Mouse (Mus musculus): ENCODE data around the gene Rbm14. TPM values are rescaled to one million over a fixed set of nuclear protein-coding genes. Genes with fewer than 3 reads are reported as not detected.

Rbm14 gene
- total RNA-seq (2017) = 16.6 and 19.0 TPM in 2 replicates

GRCm38 (mm10) chr19:4811063-4811908 lies at the start of gene Rbm14, which contains the start of gene Gm21992:
TSS of gene Rbm14 (minus strand) at chr19:4811634.
TSS of gene Gm21992 (minus strand) at chr19:4811612.
- peak; percentile 99 for ATAC-seq (ENCODE audit: extremely low read depth, insufficient number of reproducible peaks, low FRiP score, poor library complexity, severe bottlenecking)

GRCm38 (mm10) chr19:4859081-4859480 lies 47.6 kb upstream of the Rbm14 start:
- ATAC-seq (ENCODE audit: extremely low read depth, insufficient number of reproducible peaks, low FRiP score, poor library complexity, severe bottlenecking) = no peak

- ATAC-seq (ENCODE audit: extremely low read depth, insufficient number of reproducible peaks, low FRiP score, poor library complexity, severe bottlenecking) = no peak
Measured at GRCm38 (mm10) chr19:4855951-4856350, 44.5 kb upstream of the Rbm14 start.

GRCm38 (mm10) chr19:4855470-4855820 lies 44.0 kb upstream of the Rbm14 start:
- ATAC-seq (ENCODE audit: extremely low read depth, insufficient number of reproducible peaks, low FRiP score, poor library complexity, severe bottlenecking) = no peak

GRCm38 (mm10) chr19:4854552-4855469 lies 43.4 kb upstream of the Rbm14 start, which contains the start of gene Ctsf:
TSS of gene Ctsf (plus strand) at chr19:4855130.
- ATAC-seq (ENCODE audit: extremely low read depth, insufficient number of reproducible peaks, low FRiP score, poor library complexity, severe bottlenecking) = no peak

- no peak for ATAC-seq (ENCODE audit: extremely low read depth, insufficient number of reproducible peaks, low FRiP score, poor library complexity, severe bottlenecking)
Measured at GRCm38 (mm10) chr19:4850281-4850680, 38.8 kb upstream of the Rbm14 start.

GRCm38 (mm10) chr19:4849800-4850199 lies 38.4 kb upstream of the Rbm14 start:
- ATAC-seq (ENCODE audit: extremely low read depth, insufficient number of reproducible peaks, low FRiP score, poor library complexity, severe bottlenecking) = no peak

- ATAC-seq (ENCODE audit: extremely low read depth, insufficient number of reproducible peaks, low FRiP score, poor library complexity, severe bottlenecking) = no peak
Measured at GRCm38 (mm10) chr19:4847490-4847889, 36.1 kb upstream of the Rbm14 start.

GRCm38 (mm10) chr19:4845846-4846245 lies 34.4 kb upstream of the Rbm14 start:
- ATAC-seq (ENCODE audit: extremely low read depth, insufficient number of reproducible peaks, low FRiP score, poor library complexity, severe bottlenecking) = no peak

- ATAC-seq (ENCODE audit: extremely low read depth, insufficient number of reproducible peaks, low FRiP score, poor library complexity, severe bottlenecking) = no peak
Measured at GRCm38 (mm10) chr19:4842611-4843010, 31.2 kb upstream of the Rbm14 start.

GRCm38 (mm10) chr19:4840848-4841247 lies 29.4 kb upstream of the Rbm14 start:
- no peak for ATAC-seq (ENCODE audit: extremely low read depth, insufficient number of reproducible peaks, low FRiP score, poor library complexity, severe bottlenecking)

GRCm38 (mm10) chr19:4839149-4839548 lies 27.7 kb upstream of the Rbm14 start, which contains the start of the genes Ccs and Ccdc87:
TSS of gene Ccs (minus strand) at chr19:4839332.
TSS of gene Ccdc87 (plus strand) at chr19:4839366.
- peak; percentile 95 for ATAC-seq (ENCODE audit: extremely low read depth, insufficient number of reproducible peaks, low FRiP score, poor library complexity, severe bottlenecking)

GRCm38 (mm10) chr19:4838526-4839140 lies 27.2 kb upstream of the Rbm14 start:
- ATAC-seq (ENCODE audit: extremely low read depth, insufficient number of reproducible peaks, low FRiP score, poor library complexity, severe bottlenecking) = no peak

- no peak for ATAC-seq (ENCODE audit: extremely low read depth, insufficient number of reproducible peaks, low FRiP score, poor library complexity, severe bottlenecking)
Measured at GRCm38 (mm10) chr19:4837049-4837448, 25.6 kb upstream of the Rbm14 start.

- ATAC-seq (ENCODE audit: extremely low read depth, insufficient number of reproducible peaks, low FRiP score, poor library complexity, severe bottlenecking) = no peak
Measured at GRCm38 (mm10) chr19:4836096-4836495, 24.7 kb upstream of the Rbm14 start.

- ATAC-seq (ENCODE audit: extremely low read depth, insufficient number of reproducible peaks, low FRiP score, poor library complexity, severe bottlenecking) = no peak
Measured at GRCm38 (mm10) chr19:4833977-4834376, 22.5 kb upstream of the Rbm14 start.

- ATAC-seq (ENCODE audit: extremely low read depth, insufficient number of reproducible peaks, low FRiP score, poor library complexity, severe bottlenecking) = no peak
Measured at GRCm38 (mm10) chr19:4829156-4829555, 17.7 kb upstream of the Rbm14 start.

- ATAC-seq (ENCODE audit: extremely low read depth, insufficient number of reproducible peaks, low FRiP score, poor library complexity, severe bottlenecking) = no peak
Measured at GRCm38 (mm10) chr19:4828444-4829114, 17.1 kb upstream of the Rbm14 start.

All from neutrophil, adult 5-6 weeks (primary cell).